25 mouse cellular contexts compared by ENCODE assay signal in genomic region chr1:136277366-136277765, GRCm38 (mm10). TPM values are rescaled to one million over a fixed set of nuclear protein-coding genes. Genes with fewer than 3 reads are reported as not detected.
DNase-seq lines count a peak whose midpoint lies in the region; ATAC-seq and TF ChIP-seq lines count a peak whose summit lies in the region.
"Had no signal": no experiment of that assay in that cellular context is flagged by ENCODE, and none has a peak within 500 bp of the region (broad histone marks: within the 10 kb centered on the region; RNA-seq: fewer than 3 reads in every experiment).

No protein-coding gene starts in this region.

- no peaks in the 10 kb centered on the region for H3K9me3 ChIP-seq in intestine, embryonic 16.5 days (ENCODE audit: control insufficient read depth, low read length)
- H3K9me3 ChIP-seq: embryonic facial prominence, embryonic 10.5 days; embryonic facial prominence, embryonic 12.5 days; forebrain, embryonic 13.5 days; forebrain, embryonic 15.5 days; G1E had no signal

- peaks cover 10% of the 10 kb centered on the region for H3K4me1 ChIP-seq in olfactory bulb, adult 2 months (ENCODE audit: control insufficient read depth, insufficient read depth, low read length)
- no peaks in the 10 kb centered on the region for H3K4me1 ChIP-seq in intestine, embryonic 16.5 days (ENCODE audit: control insufficient read depth, insufficient read depth, low read length)
- H3K4me1 ChIP-seq: embryonic facial prominence, embryonic 10.5 days; embryonic facial prominence, embryonic 12.5 days; forebrain, embryonic 13.5 days; forebrain, embryonic 15.5 days had no signal

- 0 out of 2 replicates have a peak, but pooled peaks cover 9% of the 10 kb centered on the region for H3K36me3 ChIP-seq in intestine, embryonic 16.5 days (ENCODE audit: control insufficient read depth, insufficient read depth, low read length)

- no peak for TF ChIP-seq CTCF in olfactory bulb, adult 2 months (IDR thresholded peaks at IDR 0.05; ENCODE audit: insufficient read depth, low read depth, low read length)

- no peak for TF ChIP-seq POLR2A in olfactory bulb, adult 2 months (IDR thresholded peaks at IDR 0.05; ENCODE audit: insufficient read depth, low read depth, low read length)

- peak overlapping the region; percentile 27 for H3K27ac ChIP-seq in olfactory bulb, adult 2 months (ENCODE audit: insufficient read depth, low read depth, low read length)
- no peak overlapping the region for H3K27ac ChIP-seq in intestine, embryonic 16.5 days (ENCODE audit: low read length)
- H3K27ac ChIP-seq: embryonic facial prominence, embryonic 10.5 days; embryonic facial prominence, embryonic 12.5 days; forebrain, embryonic 13.5 days; forebrain, embryonic 15.5 days had no signal

- WGBS in olfactory bulb, adult 2 months = 49% methylated on average over 8 of the region's 8 CpGs
- 93% methylated on average over 8 of the region's 8 CpGs for WGBS in intestine, embryonic 16.5 days

- no peaks in the 10 kb centered on the region for H3K27me3 ChIP-seq in intestine, embryonic 16.5 days (replicated peaks; ENCODE audit: control insufficient read depth, insufficient read depth, low read length)
- H3K27me3 ChIP-seq: CH12.LX; embryonic facial prominence, embryonic 12.5 days; forebrain, embryonic 13.5 days; forebrain, embryonic 15.5 days; Patski had no signal

- no peak for DNase-seq in frontal cortex, postnatal 25 days (ENCODE audit: low spot score in 2 of 2)
- peak; percentile 32 for DNase-seq in ZHBTc4 (ENCODE audit: low read depth, low spot score)
- DNase-seq: adrenal gland, adult 2 months; adrenal gland, postnatal 10 days; adrenal gland, postnatal 25 days; B cell, adult 2 months; cerebellum, adult 11-12 months; cerebellum, adult 2 months; cerebellum, adult 9-10 months; cerebellum, postnatal 10 days; cerebellum, postnatal 25 days; forebrain, postnatal 0 days had no signal

- no peak overlapping the region for H3K4me2 ChIP-seq in intestine, embryonic 16.5 days (ENCODE audit: low read depth, low read length)
- H3K4me2 ChIP-seq: embryonic facial prominence, embryonic 12.5 days; forebrain, embryonic 13.5 days; forebrain, embryonic 15.5 days had no signal

- no peak overlapping the region for H3K4me3 ChIP-seq in olfactory bulb, adult 2 months (ENCODE audit: insufficient read depth, low read depth, low read length)
- no peak overlapping the region for H3K4me3 ChIP-seq in intestine, embryonic 16.5 days (ENCODE audit: low read length)
- H3K4me3 ChIP-seq: embryonic facial prominence, embryonic 10.5 days; embryonic facial prominence, embryonic 12.5 days; forebrain, embryonic 13.5 days; forebrain, embryonic 15.5 days had no signal

- H3K9ac ChIP-seq in intestine, embryonic 16.5 days (ENCODE audit: low read depth, low read length) = no peak overlapping the region
- H3K9ac ChIP-seq: embryonic facial prominence, embryonic 12.5 days; forebrain, embryonic 13.5 days; forebrain, embryonic 15.5 days; forebrain, postnatal 0 days had no signal

- ATAC-seq in frontal cortex, adult (ENCODE audit: low TSS enrichment) = peak; percentile 50
- ATAC-seq in intestine, embryonic 16.5 days = no peak
- ATAC-seq: CD4-positive, CD25-positive, alpha-beta regulatory T cell, adult 4 months; forebrain, embryonic 13.5 days; forebrain, embryonic 15.5 days; forebrain, postnatal 0 days; Patski had no signal

RNA-seq across cellular contexts. Expression of gene Gpr25, which starts 16.7 kb away (rescaled TPM):
- polyA plus RNA-seq in olfactory bulb, adult 2 months (2012; ENCODE audit: insufficient read depth, insufficient read length, low replicate concordance, missing spikeins) = not detected in 2 replicates
- polyA plus RNA-seq in intestine, embryonic 16.5 days (2015; fragmentation: Nextera tagmentation; extraction: Ambion mirVana) = not detected in 2 replicates
- polyA plus RNA-seq: adrenal gland, adult 2 months; CD4-positive, CD25-positive, alpha-beta regulatory T cell, adult 4 months; embryonic facial prominence, embryonic 10.5 days; embryonic facial prominence, embryonic 12.5 days; embryonic facial prominence, embryonic 14.5 days; forebrain, embryonic 11.5 days; forebrain, embryonic 13.5 days; G1E; Patski had no signal

RNA-seq across cellular contexts. Expression of gene Inava, which starts 43.3 kb away (rescaled TPM):
- polyA plus RNA-seq in olfactory bulb, adult 2 months (2012; ENCODE audit: insufficient read depth, insufficient read length, low replicate concordance, missing spikeins) = not detected in 2 replicates
- 32.6 and 33.4 TPM in 2 replicates for polyA plus RNA-seq in intestine, embryonic 16.5 days (2015; fragmentation: Nextera tagmentation; extraction: Ambion mirVana)

Comparison
In these comparisons a context has a peak if more than half of its experiments do, and no peak if none do; other contexts are left out.
1. RNA of gene Inava, which starts 43.3 kb away (polyA plus RNA-seq): 32.6 to 33.4 TPM in intestine, embryonic 16.5 days; not detected in olfactory bulb, adult 2 months; every median in the first group is over 10 times any median in the second.